Mouse (Mus musculus) kidney, adult 18-20 months (tissue): ENCODE measurements around the gene Capn11.

ENCODE experiments used
- DNase-seq: peaks from one replicate; pipeline ENCODE4 v3.0.0; 2021

Gene Capn11

GRCm38 (mm10) chr17:45659225-45659624, at the start of gene Capn11:
Gene Capn11 (minus strand): TSS chr17:45659325.
- DNase-seq = no peak

GRCm38 (mm10) chr17:45708179-45708578, 49.1 kb upstream of the Capn11 start:
- no peak for DNase-seq

- DNase-seq = no peak
Observed at GRCm38 (mm10) chr17:45707376-45707775, 48.3 kb upstream of the Capn11 start.

GRCm38 (mm10) chr17:45706796-45707195, 47.7 kb upstream of the Capn11 start:
- no peak for DNase-seq

- DNase-seq = no peak
Observed at GRCm38 (mm10) chr17:45703187-45703586, 44.1 kb upstream of the Capn11 start.

GRCm38 (mm10) chr17:45702254-45702653, 43.1 kb upstream of the Capn11 start:
- DNase-seq = no peak

GRCm38 (mm10) chr17:45701236-45701591, 42.1 kb upstream of the Capn11 start:
- no peak for DNase-seq

- DNase-seq = peak; percentile 23
Observed at GRCm38 (mm10) chr17:45700496-45701235, 41.5 kb upstream of the Capn11 start.

- DNase-seq = no peak
Observed at GRCm38 (mm10) chr17:45699039-45699740, 40.1 kb upstream of the Capn11 start.

GRCm38 (mm10) chr17:45698368-45698767, 39.2 kb upstream of the Capn11 start:
- DNase-seq = no peak

GRCm38 (mm10) chr17:45696981-45697380, 37.9 kb upstream of the Capn11 start:
- DNase-seq = no peak

GRCm38 (mm10) chr17:45695227-45696120, 36.3 kb upstream of the Capn11 start:
- peak; percentile 51 for DNase-seq

GRCm38 (mm10) chr17:45693812-45694565, 34.9 kb upstream of the Capn11 start:
- DNase-seq = peak; percentile 21

- no peak for DNase-seq
Observed at GRCm38 (mm10) chr17:45692159-45692558, 33.0 kb upstream of the Capn11 start.

- no peak for DNase-seq
Observed at GRCm38 (mm10) chr17:45690044-45690443, 30.9 kb upstream of the Capn11 start.

GRCm38 (mm10) chr17:45689120-45689519, 30.0 kb upstream of the Capn11 start:
- no peak for DNase-seq

GRCm38 (mm10) chr17:45686716-45687115, 27.6 kb upstream of the Capn11 start, which contains the start of gene Tmem63b:
Gene Tmem63b (minus strand): TSS chr17:45686905.
- no peak for DNase-seq

- DNase-seq = peak; percentile 94
Observed at GRCm38 (mm10) chr17:45686093-45686619, 27.0 kb upstream of the Capn11 start, which contains the start of gene Mrpl14. Gene Mrpl14 (plus strand): TSS chr17:45686322.

GRCm38 (mm10) chr17:45685171-45686092, 26.3 kb upstream of the Capn11 start:
- peak; percentile 56 for DNase-seq

- peak; percentile 8 for DNase-seq
Observed at GRCm38 (mm10) chr17:45684667-45685131, 25.6 kb upstream of the Capn11 start.

- DNase-seq = no peak
Observed at GRCm38 (mm10) chr17:45682843-45683242, 23.7 kb upstream of the Capn11 start.
